Mouse (Mus musculus): ENCODE measurements at regions not wholly inside any gene's neighbourhood (a gene's known extent, or its start where the extent isn't known, plus 50 kb on each side); places are given as distances from the start of the nearest gene placed in this dataset.
"Not testable (repeated sequence)": the region's sequence is repeated elsewhere in the genome, so short reads cannot be mapped to it uniquely, and the experiment has no call there.

DNA sequence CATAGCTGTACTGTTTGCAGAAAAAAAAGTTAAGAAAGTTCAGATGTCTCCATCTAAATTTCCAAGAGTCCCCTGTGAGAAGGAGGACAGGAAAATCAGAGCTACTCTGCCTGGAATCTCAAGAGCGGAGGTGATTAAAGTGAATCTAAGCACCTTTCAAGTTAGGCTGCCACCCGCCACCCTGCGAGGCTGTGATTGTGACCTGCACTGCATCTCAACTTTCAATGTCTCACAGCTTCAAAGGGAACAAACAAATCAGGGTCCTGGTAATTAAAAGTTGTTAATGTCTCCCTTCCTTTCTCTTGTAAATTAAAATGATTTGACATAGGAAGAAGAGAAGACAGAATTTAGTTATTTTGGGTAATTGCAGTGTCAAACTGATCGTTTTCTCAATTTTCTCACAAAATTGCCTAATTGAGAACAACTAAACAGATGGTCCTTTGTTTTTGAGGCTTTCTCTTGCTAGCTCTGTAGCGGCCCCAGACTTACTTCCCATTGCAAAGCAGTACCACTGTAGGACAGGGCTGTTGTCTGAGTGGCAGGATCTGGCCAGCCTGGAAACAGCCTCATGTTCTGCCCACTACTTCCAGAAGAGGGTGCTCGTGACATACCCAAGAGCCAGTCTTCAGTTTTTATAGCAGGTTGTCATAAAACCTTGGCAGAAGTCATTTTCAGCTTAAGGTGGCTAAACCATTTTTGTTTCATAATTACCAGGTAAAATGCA is 187.9 kb upstream of the Pfkp start:
- Histone ChIP-seq H3K36me3 (no peaks in the 10 kb centered on the region), H3K9ac (no peak overlapping the region), H3K4me3 (replicated peaks) (no peak overlapping the region), H3K9me3 (replicated peaks) (no peaks in the 10 kb centered on the region), H3K27me3 (no peaks in the 10 kb centered on the region), H3K27ac (no peak overlapping the region), H3K4me1 (replicated peaks) (no peaks in the 10 kb centered on the region), H3K4me2 (no peak overlapping the region)
- ATAC-seq (ENCODE audit: low read depth) (no peak), DNase-seq (peak; percentile 4)
- WGBS (ENCODE audit: insufficient replicate concordance): 25% methylated on average over 6 of the region's 6 CpGs

DNA sequence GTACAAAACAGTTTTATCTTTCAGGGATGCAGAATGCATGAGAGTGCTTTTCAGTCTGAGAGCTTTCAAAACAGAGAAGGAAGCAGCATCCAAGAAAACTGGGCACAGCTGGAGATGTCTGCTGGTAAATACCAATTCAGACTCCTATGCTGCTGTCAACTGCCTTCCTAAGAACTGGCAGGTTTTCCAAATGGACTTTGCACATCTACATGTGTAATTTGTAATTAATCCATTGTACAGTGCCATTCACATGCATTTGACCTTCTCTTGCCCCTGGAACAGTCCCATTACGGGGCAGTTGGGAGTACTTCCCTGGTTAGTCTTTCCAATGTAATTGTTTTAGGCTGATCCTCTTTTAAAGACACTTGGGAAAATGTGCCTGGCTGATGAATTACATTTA is 181.3 kb upstream of the Pfkp start:
- 75% methylated on average over 1 of the region's 1 CpGs for WGBS (ENCODE audit: insufficient replicate concordance)
- H3K36me3 ChIP-seq: no peaks in the 10 kb centered on the region
- H3K27me3 ChIP-seq: no peaks in the 10 kb centered on the region
- H3K9me3 ChIP-seq (replicated peaks): no peaks in the 10 kb centered on the region
- no peak overlapping the region for H3K4me3 ChIP-seq (replicated peaks)
- DNase-seq (no peak), ATAC-seq (ENCODE audit: low read depth) (no peak)
- no peaks in the 10 kb centered on the region for H3K4me1 ChIP-seq (replicated peaks)
- no peak overlapping the region for H3K9ac ChIP-seq
- no peak overlapping the region for H3K4me2 ChIP-seq
- H3K27ac ChIP-seq: no peak overlapping the region

- DNase-seq (no peak), ATAC-seq (ENCODE audit: low read depth) (no peak)
- Histone ChIP-seq H3K27ac (no peak overlapping the region), H3K9me3 (replicated peaks) (no peaks in the 10 kb centered on the region), H3K4me1 (replicated peaks) (no peaks in the 10 kb centered on the region), H3K36me3 (no peaks in the 10 kb centered on the region), H3K4me3 (replicated peaks) (no peak overlapping the region), H3K9ac (no peak overlapping the region), H3K4me2 (no peak overlapping the region), H3K27me3 (no peaks in the 10 kb centered on the region)
- WGBS (ENCODE audit: insufficient replicate concordance): 62% methylated on average over 5 of the region's 5 CpGs
Observed at GRCm38 (mm10) chr13:6829346-6829745, 180.8 kb upstream of the Pfkp start.

- H3K9me3 ChIP-seq (replicated peaks): not testable (repeated sequence)
Observed at GRCm38 (mm10) chr13:6828601-6829330, 180.2 kb upstream of the Pfkp start.

DNA sequence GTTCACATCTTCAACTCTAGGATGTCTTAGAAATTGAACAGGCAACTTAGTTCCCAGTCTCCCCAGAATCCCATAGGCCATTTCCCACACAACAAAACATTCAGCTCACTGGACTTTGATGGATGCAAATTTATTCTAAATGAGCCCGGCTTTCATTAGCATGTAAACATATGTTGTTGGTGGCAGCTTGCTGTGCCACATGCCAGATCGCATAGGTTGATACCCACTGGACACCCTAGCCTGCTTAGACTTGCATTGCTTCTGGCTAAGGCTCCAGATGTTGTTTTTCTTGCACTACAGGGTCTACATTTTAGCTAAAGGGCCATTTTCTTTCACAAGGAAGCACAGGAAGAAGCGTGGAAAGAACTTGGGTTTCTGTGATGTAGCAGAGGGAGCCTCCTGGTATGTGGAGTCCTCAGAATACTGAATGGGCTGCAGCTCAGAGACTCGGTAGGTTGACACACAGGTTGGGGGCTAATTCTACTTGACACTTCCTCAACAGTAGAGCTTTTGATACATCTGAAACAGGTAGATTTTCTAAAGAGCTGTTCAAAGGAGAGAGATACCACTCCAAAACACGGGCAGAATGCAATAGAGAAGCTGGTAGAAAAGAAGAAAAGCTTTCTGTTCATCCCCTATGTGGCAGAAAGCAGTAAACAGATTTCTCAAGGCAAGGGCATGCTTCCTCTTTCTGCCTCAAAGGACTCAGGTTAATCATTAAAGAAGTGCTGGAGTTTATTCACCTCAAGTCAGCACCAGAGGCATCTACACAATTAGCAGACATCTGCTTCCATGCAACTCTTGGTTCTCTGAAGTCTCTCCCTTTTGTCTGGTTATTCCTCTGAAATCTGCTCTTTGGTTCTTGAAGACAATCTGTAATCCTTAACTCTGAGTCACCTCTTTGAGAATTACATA is 153.9 kb upstream of the Pfkp start:
- no peak overlapping the region for H3K9ac ChIP-seq
- H3K27ac ChIP-seq: no peak overlapping the region
- no peaks in the 10 kb centered on the region for H3K36me3 ChIP-seq
- no peak overlapping the region for H3K4me3 ChIP-seq (replicated peaks)
- DNase-seq (no peak), ATAC-seq (ENCODE audit: low read depth) (no peak)
- no peak overlapping the region for H3K4me2 ChIP-seq
- WGBS (ENCODE audit: insufficient replicate concordance): 47% methylated on average over 5 of the region's 5 CpGs
- no peaks in the 10 kb centered on the region for H3K9me3 ChIP-seq (replicated peaks)
- no peaks in the 10 kb centered on the region for H3K27me3 ChIP-seq
- no peaks in the 10 kb centered on the region for H3K4me1 ChIP-seq (replicated peaks)

More at GRCm38 (mm10) chr13:6828601-6829330, 180.2 kb upstream of the Pfkp start:
- DNase-seq; H3K4me1 ChIP-seq (replicated peaks); ATAC-seq (ENCODE audit: low read depth); H3K9ac ChIP-seq; H3K36me3 ChIP-seq; H3K4me3 ChIP-seq (replicated peaks); H3K27me3 ChIP-seq; H3K4me2 ChIP-seq; H3K27ac ChIP-seq: not testable (repeated sequence)
- 52% methylated on average over 8 of the region's 8 CpGs for WGBS (ENCODE audit: insufficient replicate concordance)

DNA sequence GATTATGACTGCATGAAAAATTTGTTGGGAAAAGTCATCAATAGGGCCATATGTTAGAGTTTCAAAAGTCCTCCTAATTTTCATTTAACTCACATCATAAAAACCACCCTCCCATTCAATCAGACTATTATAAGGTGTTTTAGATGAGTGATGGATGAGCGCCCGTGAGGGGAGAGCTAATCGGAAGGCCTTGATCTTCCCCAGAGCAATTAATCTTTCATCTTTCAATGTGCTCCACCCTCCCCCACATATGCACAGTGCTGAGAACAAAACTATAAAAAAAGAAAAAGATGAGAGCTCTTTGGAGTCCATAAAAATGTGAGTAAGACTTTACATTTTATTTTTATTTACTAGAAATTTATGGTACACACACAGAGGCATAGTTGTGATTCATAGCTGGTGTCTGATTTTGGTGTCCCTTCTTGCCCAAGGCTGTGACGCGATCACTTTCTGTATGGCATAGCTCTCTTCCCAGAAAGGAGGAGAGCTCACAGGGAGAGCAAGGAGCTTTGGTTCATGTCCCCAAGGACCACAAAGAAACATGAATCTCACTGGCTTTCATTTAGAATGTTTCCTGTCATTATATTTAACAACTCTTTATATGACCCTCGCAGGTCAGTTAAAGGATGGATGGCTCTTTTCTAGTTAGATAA is 119.5 kb upstream of the Pfkp start:
- no peak for ATAC-seq (ENCODE audit: low read depth)

DNA sequence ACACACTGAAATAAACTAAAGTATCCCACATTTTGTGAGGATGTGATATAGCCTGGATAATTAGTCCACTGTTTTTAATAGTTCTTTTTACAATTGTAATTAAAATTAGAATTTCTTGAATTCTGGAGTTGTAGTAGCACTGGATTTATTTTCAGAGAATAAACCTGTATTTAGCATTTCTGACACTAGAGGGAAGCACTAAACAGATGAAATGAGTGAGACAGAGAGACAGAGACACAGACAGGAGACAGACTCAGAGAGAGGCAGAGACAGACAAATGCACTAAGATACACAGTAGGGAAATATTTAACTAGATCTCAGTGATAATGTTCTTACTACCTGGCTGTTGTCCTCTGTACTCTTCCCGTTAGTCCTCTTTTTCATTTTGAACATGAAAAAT is 108.6 kb upstream of the Pfkp start:
- H3K27ac ChIP-seq: no peak overlapping the region
- H3K4me3 ChIP-seq (replicated peaks): no peak overlapping the region
- H3K9me3 ChIP-seq (replicated peaks): no peaks in the 10 kb centered on the region
- no peaks in the 10 kb centered on the region for H3K36me3 ChIP-seq
- DNase-seq (no peak), ATAC-seq (ENCODE audit: low read depth) (no peak)
- H3K27me3 ChIP-seq: no peaks in the 10 kb centered on the region
- 57% methylated on average over 1 of the region's 1 CpGs for WGBS (ENCODE audit: insufficient replicate concordance)
- H3K4me1 ChIP-seq (replicated peaks): no peaks in the 10 kb centered on the region
- H3K4me2 ChIP-seq: no peak overlapping the region
- no peak overlapping the region for H3K9ac ChIP-seq

More for the DNA sequence above, 119.5 kb upstream of the Pfkp start:
- Histone ChIP-seq H3K27me3 (no peaks in the 10 kb centered on the region), H3K9ac (no peak overlapping the region), H3K4me3 (replicated peaks) (no peak overlapping the region), H3K36me3 (no peaks in the 10 kb centered on the region), H3K27ac (no peak overlapping the region), H3K4me2 (no peak overlapping the region), H3K4me1 (replicated peaks) (no peaks in the 10 kb centered on the region), H3K9me3 (replicated peaks) (no peaks in the 10 kb centered on the region)
- 72% methylated on average over 6 of the region's 6 CpGs for WGBS (ENCODE audit: insufficient replicate concordance)
- no peak for DNase-seq

DNA sequence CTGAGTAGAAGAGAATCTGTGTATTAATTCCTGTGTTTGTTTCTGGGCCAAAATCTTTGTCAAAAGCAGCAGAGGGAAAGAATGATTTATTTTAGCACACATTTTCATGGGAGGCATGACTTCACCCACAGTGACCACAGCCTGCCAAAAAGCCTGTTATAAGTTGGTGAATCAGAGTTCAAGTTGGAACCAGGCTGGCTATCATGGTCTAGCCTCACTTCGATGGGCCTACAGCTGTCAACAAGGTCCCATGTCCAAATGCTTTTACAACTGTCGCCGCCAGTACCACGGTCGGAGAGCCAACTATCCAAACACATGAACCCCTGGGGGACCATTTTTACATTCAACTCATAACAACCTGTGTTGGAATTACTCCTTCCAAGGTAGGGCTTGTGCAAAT is 103.0 kb upstream of the Pfkp start:
- Histone ChIP-seq H3K9ac (no peak overlapping the region), H3K4me3 (replicated peaks) (no peak overlapping the region), H3K9me3 (replicated peaks) (no peaks in the 10 kb centered on the region), H3K27ac (no peak overlapping the region), H3K4me1 (replicated peaks) (no peaks in the 10 kb centered on the region), H3K4me2 (no peak overlapping the region), H3K27me3 (no peaks in the 10 kb centered on the region), H3K36me3 (no peaks in the 10 kb centered on the region)
- WGBS (ENCODE audit: insufficient replicate concordance): 69% methylated on average over 5 of the region's 5 CpGs
- DNase-seq (no peak), ATAC-seq (ENCODE audit: low read depth) (no peak)

GRCm38 (mm10) chr13:6751149-6751548 is 102.6 kb upstream of the Pfkp start:
- H3K4me2 ChIP-seq: no peak overlapping the region
- H3K9me3 ChIP-seq (replicated peaks): no peaks in the 10 kb centered on the region
- no peak for DNase-seq
- ATAC-seq (ENCODE audit: low read depth): no peak
- H3K36me3 ChIP-seq: no peaks in the 10 kb centered on the region
- no peak overlapping the region for H3K27ac ChIP-seq
- WGBS (ENCODE audit: insufficient replicate concordance): 52% methylated on average over 1 of the region's 1 CpGs
- H3K27me3 ChIP-seq: no peaks in the 10 kb centered on the region
- no peak overlapping the region for H3K9ac ChIP-seq
- H3K4me1 ChIP-seq (replicated peaks): no peaks in the 10 kb centered on the region
- no peak overlapping the region for H3K4me3 ChIP-seq (replicated peaks)

GRCm38 (mm10) chr13:6741916-6742315 is 93.3 kb upstream of the Pfkp start:
- WGBS (ENCODE audit: insufficient replicate concordance): 63% methylated on average over 4 of the region's 4 CpGs
- no peaks in the 10 kb centered on the region for H3K4me1 ChIP-seq (replicated peaks)
- H3K4me3 ChIP-seq (replicated peaks): no peak overlapping the region
- H3K27me3 ChIP-seq: no peaks in the 10 kb centered on the region
- no peak for ATAC-seq (ENCODE audit: low read depth)
- H3K9ac ChIP-seq: no peak overlapping the region
- no peaks in the 10 kb centered on the region for H3K9me3 ChIP-seq (replicated peaks)
- no peak overlapping the region for H3K4me2 ChIP-seq
- no peaks in the 10 kb centered on the region for H3K36me3 ChIP-seq
- no peak for DNase-seq
- H3K27ac ChIP-seq: no peak overlapping the region

- 61% methylated on average over 6 of the region's 6 CpGs for WGBS (ENCODE audit: insufficient replicate concordance)
Observed at GRCm38 (mm10) chr13:6736984-6737566, 88.5 kb upstream of the Pfkp start.

More at GRCm38 (mm10) chr13:6736984-6737566, 88.5 kb upstream of the Pfkp start:
- Histone ChIP-seq H3K4me3 (replicated peaks) (no peak overlapping the region), H3K27me3 (no peaks in the 10 kb centered on the region), H3K4me2 (no peak overlapping the region), H3K4me1 (replicated peaks) (no peaks in the 10 kb centered on the region), H3K27ac (no peak overlapping the region), H3K36me3 (no peaks in the 10 kb centered on the region), H3K9ac (no peak overlapping the region), H3K9me3 (replicated peaks) (no peaks in the 10 kb centered on the region)
- no peak for ATAC-seq (ENCODE audit: low read depth)
- DNase-seq: no peak

Data from liver, embryonic 13.5 days (tissue).